Mouse (Mus musculus) cerebellum, adult 2 months (tissue): ENCODE results near the gene Cep152.

Source experiments
- CTCF ChIP-seq: fragments of 200-500 bp; IDR thresholded peaks from 2 replicates; pipeline ENCODE4 v1.5.1; 2011; ENCODE audit warnings: low read depth, mild to moderate bottlenecking, control low read depth, low read length, moderate library complexity, borderline replicate concordance; ENCODE audit not compliant: insufficient read depth
- POLR2A ChIP-seq: fragments of 200-500 bp; IDR thresholded peaks from 2 replicates; pipeline ENCODE4 v1.6.1; 2011; ENCODE audit warnings: low read length, control low read depth, borderline replicate concordance; ENCODE audit not compliant: insufficient read depth

DNA sequence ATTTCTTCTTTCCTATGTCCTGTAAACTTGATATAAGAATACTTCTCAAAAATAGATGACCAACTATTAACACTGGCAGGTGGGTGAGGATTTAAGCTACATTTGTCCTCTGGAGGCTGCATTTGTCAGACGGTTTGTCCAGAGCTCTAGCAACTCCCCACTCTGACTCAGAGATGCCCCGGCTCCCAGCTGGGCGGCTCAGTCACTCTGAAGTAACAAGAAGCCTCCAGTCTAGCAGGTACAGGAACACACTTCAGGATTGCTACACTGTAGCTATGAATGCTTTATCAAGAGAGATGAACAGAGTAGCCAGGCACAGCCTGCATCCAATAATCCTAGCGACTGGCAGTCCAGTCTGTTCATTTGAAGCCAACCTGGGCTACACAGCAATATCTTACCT is 26.0 kb downstream of the Cep152 start:
- TF ChIP-seq POLR2A (no peak), CTCF (no peak)
